ENCODE assay signal across 8 mouse cellular contexts in genomic region chr19:60466953-60467570, GRCm38 (mm10). TPM values are rescaled to one million over a fixed set of nuclear protein-coding genes. Genes with fewer than 3 reads are reported as not detected.
DNase-seq lines count a peak whose midpoint lies in the region; ATAC-seq lines count a peak whose summit lies in the region.

No protein-coding gene starts in this region.

- ATAC-seq in forebrain, embryonic 16.5 days: peak; percentile 70
- ATAC-seq in hindbrain, embryonic 12.5 days (ENCODE audit: low FRiP score): peak; percentile 86

- peak overlapping the region; percentile 50 for H3K4me2 ChIP-seq in forebrain, embryonic 16.5 days (ENCODE audit: low read length)
- peak overlapping the region; percentile 65 for H3K4me2 ChIP-seq in hindbrain, embryonic 12.5 days (replicated peaks)

- H3K36me3 ChIP-seq in forebrain, embryonic 16.5 days (ENCODE audit: control insufficient read depth, insufficient read depth): no peaks in the 10 kb centered on the region
- H3K36me3 ChIP-seq in hindbrain, embryonic 12.5 days: no peaks in the 10 kb centered on the region

- peaks cover 40% of the 10 kb centered on the region for H3K27me3 ChIP-seq in forebrain, embryonic 16.5 days (replicated peaks; ENCODE audit: control insufficient read depth, insufficient read depth, low read length)
- peaks cover 50% of the 10 kb centered on the region for H3K27me3 ChIP-seq in hindbrain, embryonic 12.5 days

- peak overlapping the region; percentile 28 for H3K4me3 ChIP-seq in forebrain, embryonic 16.5 days (replicated peaks; ENCODE audit: low read length)
- H3K4me3 ChIP-seq in hindbrain, embryonic 12.5 days: peak overlapping the region; percentile 34

- H3K9ac ChIP-seq in forebrain, embryonic 16.5 days (replicated peaks; ENCODE audit: low read depth, low read length): 0 out of 2 replicates have a peak overlapping the region, but pooled peaks have one; percentile 30
- 0 out of 2 replicates have a peak overlapping the region, but pooled peaks have one; percentile 18 for H3K9ac ChIP-seq in hindbrain, embryonic 12.5 days

- peaks cover 35% of the 10 kb centered on the region for H3K4me1 ChIP-seq in forebrain, embryonic 16.5 days (replicated peaks; ENCODE audit: control insufficient read depth, insufficient read depth, low read length)
- peaks cover 22% of the 10 kb centered on the region for H3K4me1 ChIP-seq in hindbrain, embryonic 12.5 days

- peak; percentile 58 for DNase-seq in Muller cell, postnatal 12 days (ENCODE audit: inconsistent ontology term)
- peak; percentile 64 for DNase-seq in cerebellum, adult 18-20 months
- peak; percentile 46 to 65 for DNase-seq in layer of hippocampus, postnatal 25 days (ENCODE audit: extremely low spot score in 1 of 2, low spot score in 1 of 2)
- DNase-seq in lung, postnatal 25 days (ENCODE audit: low spot score): peak; percentile 30
- DNase-seq in retina, postnatal 7 days (ENCODE audit: low read depth, low spot score): peak; percentile 54
- peak; percentile 35 for DNase-seq in urinary bladder, adult 2 months (ENCODE audit: low spot score)

- WGBS in forebrain, embryonic 16.5 days: 2% methylated on average over 41 of the region's 41 CpGs
- 2% methylated on average over 41 of the region's 41 CpGs for WGBS in hindbrain, embryonic 12.5 days

- no peaks in the 10 kb centered on the region for H3K9me3 ChIP-seq in forebrain, embryonic 16.5 days (ENCODE audit: control insufficient read depth, low read length)
- no peaks in the 10 kb centered on the region for H3K9me3 ChIP-seq in hindbrain, embryonic 12.5 days (replicated peaks)

- no peak overlapping the region for H3K27ac ChIP-seq in forebrain, embryonic 16.5 days (ENCODE audit: low read length)
- no peak overlapping the region for H3K27ac ChIP-seq in hindbrain, embryonic 12.5 days

RNA-seq across cellular contexts. Expression of gene Prlhr, which starts 1.0 kb away (rescaled TPM):
- polyA plus RNA-seq in forebrain, embryonic 16.5 days (2015; fragmentation: Nextera tagmentation; extraction: Ambion mirVana): 0.22 TPM in 1 of 2 replicates, not detected in the other
- polyA plus RNA-seq in hindbrain, embryonic 12.5 days (2016; fragmentation: Nextera tagmentation; extraction: Ambion mirVana): not detected in 2 replicates
- total RNA-seq in layer of hippocampus, postnatal 25 days (2021): under 1 TPM; 0.23 to 0.27 TPM
- polyA plus RNA-seq in urinary bladder, adult 2 months (2012; rRNA removed): not detected in 2 replicates
